Mouse (Mus musculus): Measurements from ENCODE around the gene Dnajb7. TPM values are rescaled to one million over a fixed set of nuclear protein-coding genes. Genes with fewer than 3 reads are reported as not detected.
A peak's percentile ranks its signal among the peaks of the same experiment; 100 is the strongest.

Gene Dnajb7
- polyA plus RNA-seq, 1 experiment from 2014 or later, result 2.3 TPM

DNA sequence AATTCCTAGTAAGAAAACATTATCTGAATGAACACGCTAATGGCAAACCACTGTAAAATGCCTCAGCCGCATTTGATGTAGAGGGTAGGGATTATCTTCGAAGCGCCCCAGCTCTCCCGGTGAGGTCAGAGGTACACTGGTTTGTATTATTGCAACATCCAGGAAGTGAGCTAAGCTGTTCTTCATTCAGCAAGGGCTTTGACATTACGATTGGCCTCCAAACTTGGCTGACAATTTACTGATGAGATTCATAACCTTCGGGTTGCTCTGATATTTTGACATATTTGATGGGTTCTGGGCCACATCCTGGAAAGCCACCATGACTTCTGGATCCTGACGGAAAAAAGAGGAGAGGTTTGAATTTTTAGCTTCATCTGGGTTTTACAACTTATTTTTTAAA lies 42.9 kb downstream of the Dnajb7 start:
- H3K9me3 ChIP-seq (replicated peaks), result no peaks in the 10 kb centered on the region
- H3K27me3 ChIP-seq, result no peaks in the 10 kb centered on the region
- H3K9ac ChIP-seq, result no peak overlapping the region
- H3K4me2 ChIP-seq (replicated peaks), result no peak overlapping the region
- 83% methylated on average over 8 of the region's 8 CpGs for WGBS
- no peak overlapping the region for H3K27ac ChIP-seq (replicated peaks)
- peaks cover 61% of the 10 kb centered on the region for H3K36me3 ChIP-seq
- no peak overlapping the region for H3K4me3 ChIP-seq (replicated peaks)
- peaks cover 10% of the 10 kb centered on the region for H3K4me1 ChIP-seq
- no peak for ATAC-seq (ENCODE audit: insufficient number of reproducible peaks, low FRiP score, low TSS enrichment, low read depth)

DNA sequence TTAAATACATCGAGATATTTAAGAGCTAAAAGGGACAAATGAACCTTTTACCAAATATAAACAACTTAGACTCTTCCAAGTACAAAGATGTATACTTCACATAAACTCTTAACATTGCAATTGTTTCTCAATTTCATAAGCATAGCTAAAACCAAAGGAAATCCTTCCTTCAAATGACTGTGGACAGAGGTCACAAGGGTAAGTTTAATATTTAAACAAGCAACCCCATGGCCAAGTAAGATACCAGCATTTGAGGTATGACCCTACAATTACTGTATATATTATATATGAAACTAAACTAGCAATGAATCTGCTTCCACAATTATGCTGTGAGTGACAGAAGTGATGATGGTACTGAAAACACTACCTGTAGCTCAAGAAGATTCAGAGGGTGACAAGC lies 43.8 kb downstream of the Dnajb7 start:
- Histone ChIP-seq H3K27ac (replicated peaks) (no peak overlapping the region), H3K4me2 (replicated peaks) (no peak overlapping the region), H3K4me1 (peaks cover 18% of the 10 kb centered on the region), H3K9me3 (replicated peaks) (no peaks in the 10 kb centered on the region), H3K9ac (no peak overlapping the region), H3K27me3 (no peaks in the 10 kb centered on the region), H3K36me3 (peaks cover 51% of the 10 kb centered on the region), H3K4me3 (replicated peaks) (no peak overlapping the region)
- ATAC-seq (ENCODE audit: insufficient number of reproducible peaks, low FRiP score, low TSS enrichment, low read depth), result no peak
- 89% methylated on average over 1 of the region's 1 CpGs for WGBS

DNA sequence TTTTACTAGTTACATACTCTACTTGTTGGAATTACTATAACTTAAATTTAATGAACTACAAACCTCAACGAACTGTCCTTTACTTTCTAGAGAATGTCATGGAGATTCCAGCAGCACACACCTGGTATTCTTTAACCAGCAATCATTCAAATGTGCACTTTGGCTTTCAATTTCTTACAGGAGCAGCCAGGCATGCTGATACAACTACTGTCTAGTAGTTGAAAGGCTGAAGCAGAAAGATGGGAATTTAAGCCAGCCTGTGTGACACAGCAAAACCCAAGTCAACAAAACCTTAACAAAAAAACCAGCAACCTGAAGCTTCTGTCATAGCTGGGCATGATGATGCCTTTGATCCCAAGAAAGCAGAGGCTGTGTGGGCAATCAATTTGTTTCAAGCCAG lies 45.6 kb downstream of the Dnajb7 start:
- 56% methylated on average over 1 of the region's 1 CpGs for WGBS
- ATAC-seq (ENCODE audit: insufficient number of reproducible peaks, low FRiP score, low TSS enrichment, low read depth), result no peak

DNA sequence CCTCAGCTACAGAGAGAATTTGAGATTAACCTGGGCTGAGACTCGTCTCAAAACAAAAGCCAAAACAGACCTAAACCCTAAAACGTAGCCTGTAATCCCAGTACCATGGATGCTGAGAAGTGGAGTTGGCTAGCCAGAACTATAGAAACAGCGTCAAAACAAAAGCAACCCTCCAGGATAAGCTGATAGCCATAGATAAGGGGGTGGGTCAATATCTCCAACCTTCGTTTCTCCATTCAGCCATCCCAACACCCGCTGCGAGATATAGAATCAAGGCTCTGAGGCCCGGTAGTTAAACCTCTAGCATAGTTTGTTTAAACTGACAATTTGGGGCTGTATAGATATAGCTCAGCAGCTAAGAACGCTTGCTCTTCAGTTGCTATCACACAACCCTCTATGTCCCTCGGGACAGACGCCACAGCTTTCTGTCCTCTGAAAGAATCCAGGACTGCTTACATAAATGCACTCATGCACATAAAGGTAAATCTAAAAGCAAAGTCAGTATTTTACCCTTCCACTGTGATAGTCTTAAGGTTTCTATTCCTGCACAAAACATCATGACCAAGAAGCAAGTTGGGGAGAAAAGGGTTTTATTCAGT lies 46.6 kb downstream of the Dnajb7 start:
- Histone ChIP-seq H3K9ac (no peak overlapping the region), H3K4me1 (peaks cover 23% of the 10 kb centered on the region), H3K27me3 (no peaks in the 10 kb centered on the region), H3K4me3 (replicated peaks) (peak overlapping the region; percentile 71), H3K27ac (replicated peaks) (peak overlapping the region; percentile 91), H3K36me3 (peaks cover 28% of the 10 kb centered on the region), H3K4me2 (replicated peaks) (peak overlapping the region; percentile 69), H3K9me3 (replicated peaks) (no peaks in the 10 kb centered on the region)
- 39% methylated on average over 10 of the region's 10 CpGs for WGBS
- no peak for ATAC-seq (ENCODE audit: insufficient number of reproducible peaks, low FRiP score, low TSS enrichment, low read depth)

More for the DNA sequence above, 45.6 kb downstream of the Dnajb7 start:
- Histone ChIP-seq H3K9ac (no peak overlapping the region), H3K4me1 (peaks cover 23% of the 10 kb centered on the region), H3K36me3 (peaks cover 37% of the 10 kb centered on the region), H3K27me3 (no peaks in the 10 kb centered on the region), H3K9me3 (replicated peaks) (no peaks in the 10 kb centered on the region), H3K4me2 (replicated peaks) (no peak overlapping the region), H3K27ac (replicated peaks) (no peak overlapping the region), H3K4me3 (replicated peaks) (no peak overlapping the region)

DNA sequence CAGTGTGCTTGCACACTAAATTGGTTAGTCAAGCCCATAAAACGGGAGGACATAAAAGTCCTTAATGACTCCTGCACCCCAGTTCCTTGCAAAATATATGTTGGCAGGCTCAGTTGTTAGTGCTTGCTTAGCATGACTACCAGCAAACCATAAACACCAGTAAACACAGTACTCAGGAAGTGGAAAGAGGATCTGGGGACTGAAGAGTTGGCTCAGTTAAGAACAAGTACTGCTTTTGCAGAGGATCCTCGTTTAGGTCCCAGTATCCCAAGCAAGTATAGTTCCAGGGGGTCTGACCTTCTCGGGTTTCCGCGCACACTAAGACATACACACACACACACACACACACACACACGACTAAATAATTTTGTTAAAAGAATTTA lies 47.1 kb downstream of the Dnajb7 start:
- H3K4me2 ChIP-seq (replicated peaks), result peak overlapping the region; percentile 69
- H3K9ac ChIP-seq, result no peak overlapping the region
- ATAC-seq (ENCODE audit: insufficient number of reproducible peaks, low FRiP score, low TSS enrichment, low read depth), result peak; percentile 66
- WGBS, result 32% methylated on average over 6 of the region's 6 CpGs
- peak overlapping the region; percentile 91 for H3K27ac ChIP-seq (replicated peaks)
- H3K36me3 ChIP-seq, result peaks cover 23% of the 10 kb centered on the region
- H3K4me1 ChIP-seq, result peaks cover 23% of the 10 kb centered on the region
- H3K4me3 ChIP-seq (replicated peaks), result peak overlapping the region; percentile 71
- H3K27me3 ChIP-seq, result no peaks in the 10 kb centered on the region
- no peaks in the 10 kb centered on the region for H3K9me3 ChIP-seq (replicated peaks)

DNA sequence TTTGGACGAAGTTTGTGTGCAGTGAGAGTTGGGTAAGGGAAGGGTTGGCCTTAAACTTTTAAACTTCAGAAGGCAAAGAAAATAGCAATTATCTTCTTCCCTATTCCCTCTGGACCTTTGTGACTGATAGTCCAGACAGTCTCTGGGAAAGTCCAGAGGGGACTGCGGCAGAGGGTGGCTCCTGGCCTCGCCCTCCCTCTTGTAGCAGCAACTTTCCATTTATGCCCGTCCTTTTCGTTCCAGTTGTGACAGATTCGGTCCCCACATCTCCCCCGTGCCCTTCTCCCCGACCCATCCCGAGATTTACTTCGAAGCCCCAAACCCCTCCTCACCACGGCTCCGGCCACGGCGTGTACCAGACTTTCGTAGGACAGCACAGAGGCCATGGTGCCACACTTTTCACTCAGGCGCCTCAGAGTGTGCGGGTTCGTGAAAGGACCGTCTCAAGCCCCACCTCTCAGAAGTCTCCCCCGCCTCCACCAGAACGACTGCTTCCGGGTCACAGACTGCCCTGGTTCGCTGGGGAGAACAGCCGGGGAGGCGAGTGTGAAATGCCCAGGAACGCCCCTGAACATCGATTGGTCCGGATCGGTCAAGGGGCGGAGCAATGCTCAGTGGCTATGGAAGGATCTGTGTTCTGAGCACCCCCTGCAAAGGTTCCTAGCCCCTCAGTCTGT lies 47.6 kb downstream of the Dnajb7 start, which contains the start of gene Slc25a17:
TSS of gene Slc25a17 (minus strand) at position 468 of the 677 bp plus-strand sequence.
- no peaks in the 10 kb centered on the region for H3K9me3 ChIP-seq (replicated peaks)
- ATAC-seq (ENCODE audit: insufficient number of reproducible peaks, low FRiP score, low TSS enrichment, low read depth), result peak; percentile 99
- H3K36me3 ChIP-seq, result peaks cover 18% of the 10 kb centered on the region
- peak within 1 kb of the TSS; percentile 69 for H3K4me2 ChIP-seq (replicated peaks)
- H3K27me3 ChIP-seq, result no peaks in the 10 kb centered on the region
- WGBS, result under 1% methylated on average over 30 of the region's 30 CpGs
- peak within 1 kb of the TSS; percentile 66 for H3K9ac ChIP-seq
- H3K4me1 ChIP-seq, result peaks cover 23% of the 10 kb centered on the region
- peak within 1 kb of the TSS; percentile 71 for H3K4me3 ChIP-seq (replicated peaks)
- H3K27ac ChIP-seq (replicated peaks), result peak within 1 kb of the TSS; percentile 91

DNA sequence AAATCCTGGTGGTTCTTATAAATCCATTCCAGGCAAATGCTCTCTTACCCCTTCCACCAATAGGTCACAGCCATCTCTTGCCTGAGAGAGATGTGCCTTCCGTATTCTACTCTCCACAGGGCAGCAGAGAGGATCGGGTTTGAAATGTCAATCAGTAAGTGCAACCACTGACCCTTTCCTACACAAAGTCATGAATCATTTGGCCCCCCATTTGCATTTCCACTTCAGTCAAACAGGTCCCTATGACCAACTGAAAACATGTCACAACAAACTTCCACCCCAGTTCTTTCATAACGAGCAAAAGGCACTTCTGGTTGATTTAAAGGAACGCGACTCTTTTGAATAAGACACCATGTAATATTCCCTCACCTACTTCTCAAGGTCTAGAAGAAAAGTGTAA lies 48.7 kb downstream of the Dnajb7 start:
- Histone ChIP-seq H3K4me3 (replicated peaks) (peak overlapping the region; percentile 71), H3K27me3 (no peaks in the 10 kb centered on the region), H3K9me3 (replicated peaks) (no peaks in the 10 kb centered on the region), H3K36me3 (peaks cover 13% of the 10 kb centered on the region), H3K4me1 (peaks cover 23% of the 10 kb centered on the region), H3K4me2 (replicated peaks) (peak overlapping the region; percentile 69), H3K27ac (replicated peaks) (no peak overlapping the region), H3K9ac (no peak overlapping the region)
- ATAC-seq (ENCODE audit: insufficient number of reproducible peaks, low FRiP score, low TSS enrichment, low read depth), result no peak
- 78% methylated on average over 5 of the region's 5 CpGs for WGBS

DNA sequence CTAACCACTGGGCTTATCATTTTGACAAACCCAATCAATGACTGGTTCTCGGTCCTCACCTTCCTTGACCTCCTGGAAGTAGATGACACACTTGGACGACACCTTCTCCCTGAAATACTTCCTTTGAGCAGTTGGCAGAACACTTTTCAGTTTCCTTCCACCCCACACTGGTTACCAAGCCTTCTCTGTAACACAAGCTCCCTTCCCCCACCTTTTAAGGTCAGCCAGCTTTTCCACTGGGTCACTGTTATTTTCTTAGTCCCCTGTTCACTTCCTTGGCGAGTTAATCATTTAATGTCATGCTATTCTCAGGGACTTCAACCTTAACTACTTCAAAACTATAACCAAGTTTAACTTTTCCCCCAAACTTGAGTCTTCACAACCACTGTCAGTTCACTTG lies 49.2 kb downstream of the Dnajb7 start:
- Histone ChIP-seq H3K27ac (replicated peaks) (no peak overlapping the region), H3K9ac (no peak overlapping the region), H3K4me3 (replicated peaks) (no peak overlapping the region), H3K4me1 (peaks cover 23% of the 10 kb centered on the region), H3K27me3 (no peaks in the 10 kb centered on the region), H3K9me3 (replicated peaks) (no peaks in the 10 kb centered on the region), H3K4me2 (replicated peaks) (no peak overlapping the region), H3K36me3 (peaks cover 15% of the 10 kb centered on the region)
- ATAC-seq (ENCODE audit: insufficient number of reproducible peaks, low FRiP score, low TSS enrichment, low read depth), result no peak
- 82% methylated on average over 3 of the region's 3 CpGs for WGBS

DNA sequence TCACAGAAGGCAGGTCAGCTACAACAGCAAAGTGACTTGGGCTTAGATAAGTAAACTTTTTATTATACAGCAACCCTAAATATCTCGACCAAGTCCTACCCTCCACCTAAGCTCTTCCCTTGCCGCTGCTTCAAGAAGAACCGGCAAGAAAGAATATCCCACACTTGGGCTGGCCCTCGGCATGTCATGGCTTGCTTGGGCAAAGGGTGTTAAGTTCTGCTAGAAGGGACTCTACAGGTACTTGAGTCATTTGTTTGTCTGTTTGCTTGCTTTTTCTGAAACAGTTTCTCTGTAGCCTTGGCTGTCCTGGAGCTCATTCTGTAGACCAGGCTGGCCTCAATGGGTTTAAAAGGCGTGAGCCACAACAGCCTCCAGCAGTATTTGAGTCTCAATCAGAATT lies 51.2 kb downstream of the Dnajb7 start:
- Histone ChIP-seq H3K9ac (no peak overlapping the region), H3K4me2 (replicated peaks) (0 out of 2 replicates have a peak overlapping the region, but pooled peaks have one; percentile 4), H3K4me1 (peaks cover 23% of the 10 kb centered on the region), H3K9me3 (replicated peaks) (no peaks in the 10 kb centered on the region), H3K36me3 (0 out of 2 replicates have a peak, but pooled peaks cover 3% of the 10 kb centered on the region), H3K27me3 (no peaks in the 10 kb centered on the region), H3K27ac (replicated peaks) (peak overlapping the region; percentile 59; the same call in 1 of the 2 replicates), H3K4me3 (replicated peaks) (no peak overlapping the region)
- 46% methylated on average over 5 of the region's 5 CpGs for WGBS
- ATAC-seq (ENCODE audit: insufficient number of reproducible peaks, low FRiP score, low TSS enrichment, low read depth), result no peak

Other genes starting within 250 kb of the Dnajb7 start
- gene Mrtfa, start 217.5 kb downstream of the Dnajb7 start, polyA plus RNA-seq (2015; fragmentation: Nextera tagmentation; extraction: Ambion mirVana), result 30.1 and 33.6 TPM in 2 replicates
- gene Mchr1, start 172.8 kb downstream of the Dnajb7 start, polyA plus RNA-seq (2015; fragmentation: Nextera tagmentation; extraction: Ambion mirVana), result 1.9 TPM in 2 replicates
- gene Slc25a17, start 47.5 kb downstream of the Dnajb7 start, polyA plus RNA-seq (2015; fragmentation: Nextera tagmentation; extraction: Ambion mirVana), result 125 and 134 TPM in 2 replicates
- gene St13, start 8.2 kb downstream of the Dnajb7 start, polyA plus RNA-seq (2015; fragmentation: Nextera tagmentation; extraction: Ambion mirVana), result 145 and 153 TPM in 2 replicates
- 11.4 and 12.9 TPM in 2 replicates for gene Xpnpep3, start 8.2 kb downstream of the Dnajb7 start, polyA plus RNA-seq (2015; fragmentation: Nextera tagmentation; extraction: Ambion mirVana)
- 418 and 468 TPM in 2 replicates for gene Rbx1, start 58.0 kb upstream of the Dnajb7 start, polyA plus RNA-seq (2015; fragmentation: Nextera tagmentation; extraction: Ambion mirVana)
- 19.2 and 22.9 TPM in 2 replicates for gene Ep300, start 177.1 kb upstream of the Dnajb7 start, polyA plus RNA-seq (2015; fragmentation: Nextera tagmentation; extraction: Ambion mirVana)

Data from embryonic facial prominence, embryonic 15.5 days (tissue).